Mouse (Mus musculus) intestine, postnatal 0 days (tissue): ENCODE measurements around the gene Hjurp. TPM values are rescaled to one million over a fixed set of nuclear protein-coding genes. Genes with fewer than 3 reads are reported as not detected.

Experiments used
- ATAC-seq: fragments of 200-750 bp; cut with Nextera tagmentation; 2 replicates; pipeline ENCODE4 v1.8.0; 2017; ENCODE audit warnings: mild to moderate bottlenecking, moderate TSS enrichment, moderate library complexity
- H3K27ac ChIP-seq: fragments of 300-500 bp; sonication (generic); 2 replicates; pipeline ENCODE4 v1.5.1; 2014; ENCODE audit warnings: mild to moderate bottlenecking, low read depth, low read length, moderate library complexity
- H3K27me3 ChIP-seq: fragments of 300-500 bp; sonication (generic); replicated peaks from 2 replicates; pipeline ENCODE4 v1.6.1; 2014; ENCODE audit warnings: low read length, mixed read lengths; ENCODE audit not compliant: control insufficient read depth, insufficient read depth
- H3K36me3 ChIP-seq: fragments of 300-500 bp; sonication (generic); 2 replicates; pipeline ENCODE4 v1.6.1; 2014; ENCODE audit warnings: mild to moderate bottlenecking, moderate library complexity; ENCODE audit not compliant: control insufficient read depth, insufficient read depth
- H3K4me1 ChIP-seq: fragments of 300-500 bp; sonication (generic); replicated peaks from 2 replicates; pipeline ENCODE4 v1.6.1; 2014; ENCODE audit warnings: antibody characterized with exemption, low read length, mixed read lengths; ENCODE audit not compliant: control insufficient read depth, insufficient read depth
- H3K4me2 ChIP-seq: fragments of 300-500 bp; sonication (generic); replicated peaks from 2 replicates; pipeline ENCODE4 v1.6.1; 2014; ENCODE audit warnings: low read depth, mild to moderate bottlenecking, moderate library complexity
- H3K4me3 ChIP-seq: fragments of 300-500 bp; sonication (generic); 2 replicates; pipeline ENCODE4 v1.5.1; 2014; ENCODE audit warnings: low read depth, low read length
- H3K9ac ChIP-seq: fragments of 300-500 bp; sonication (generic); 2 replicates; pipeline ENCODE4 v1.6.1; 2014; ENCODE audit warnings: mild to moderate bottlenecking, low read depth, low read length
- H3K9me3 ChIP-seq: fragments of 300-500 bp; sonication (generic); 2 replicates; pipeline ENCODE4 v1.6.1; 2016; ENCODE audit warnings: mixed run types; ENCODE audit not compliant: control insufficient read depth
- CTCF ChIP-seq: sonication (generic); IDR thresholded peaks from 2 replicates; pipeline ENCODE4 v1.5.1; 2016; ENCODE audit warnings: low read depth, mild to moderate bottlenecking, control low read depth, antibody characterized with exemption, moderate library complexity
- WGBS: fragments of 180-500 bp; shearing (Covaris S2); extraction: QIAGEN DNeasy Blood & Tissue Kit; methylation state at CpG from one replicate; pipeline ENCODE4 v1.1.7; 2014; 5-methylcytosine and 5-hydroxymethylcytosine counted together
- polyA plus RNA-seq: library from polyadenylated mRNA; unstranded; fragments of >200 nt; fragmentation: Nextera tagmentation; extraction: Ambion mirVana; gene quantifications from 2 replicates; pipeline ENCODE4 v1.2.1, GENCODE M21; 2015

Hjurp gene
- polyA plus RNA-seq, 1 experiment from 2014 or later: 29.1 TPM

- no peaks in the 10 kb centered on the region for H3K36me3 ChIP-seq
- 33% methylated on average over 5 of the region's 5 CpGs for WGBS
- peak; percentile 95 for TF ChIP-seq CTCF
- 0 out of 2 replicates have a peak, but pooled peaks cover 7% of the 10 kb centered on the region for H3K9me3 ChIP-seq
- peak overlapping the region; percentile 9; the same call in 1 of the 2 replicates for H3K27ac ChIP-seq
- H3K4me1 ChIP-seq: 0 out of 2 replicates have a peak, but pooled peaks cover 3% of the 10 kb centered on the region
- H3K27me3 ChIP-seq: no peaks in the 10 kb centered on the region
- peak; percentile 54; the same call in 1 of the 2 replicates for ATAC-seq
- H3K4me2 ChIP-seq: no peak overlapping the region
- H3K9ac ChIP-seq: no peak overlapping the region
- no peak overlapping the region for H3K4me3 ChIP-seq
Measured at GRCm38 (mm10) chr1:88287697-88287980, 10.2 kb upstream of the Hjurp start.

- no peak; the same call in 1 of the 2 replicates for ATAC-seq
- H3K36me3 ChIP-seq: no peaks in the 10 kb centered on the region
- 74% methylated on average over 13 of the region's 13 CpGs for WGBS
Measured at GRCm38 (mm10) chr1:88286887-88287696, 9.7 kb upstream of the Hjurp start.

DNA sequence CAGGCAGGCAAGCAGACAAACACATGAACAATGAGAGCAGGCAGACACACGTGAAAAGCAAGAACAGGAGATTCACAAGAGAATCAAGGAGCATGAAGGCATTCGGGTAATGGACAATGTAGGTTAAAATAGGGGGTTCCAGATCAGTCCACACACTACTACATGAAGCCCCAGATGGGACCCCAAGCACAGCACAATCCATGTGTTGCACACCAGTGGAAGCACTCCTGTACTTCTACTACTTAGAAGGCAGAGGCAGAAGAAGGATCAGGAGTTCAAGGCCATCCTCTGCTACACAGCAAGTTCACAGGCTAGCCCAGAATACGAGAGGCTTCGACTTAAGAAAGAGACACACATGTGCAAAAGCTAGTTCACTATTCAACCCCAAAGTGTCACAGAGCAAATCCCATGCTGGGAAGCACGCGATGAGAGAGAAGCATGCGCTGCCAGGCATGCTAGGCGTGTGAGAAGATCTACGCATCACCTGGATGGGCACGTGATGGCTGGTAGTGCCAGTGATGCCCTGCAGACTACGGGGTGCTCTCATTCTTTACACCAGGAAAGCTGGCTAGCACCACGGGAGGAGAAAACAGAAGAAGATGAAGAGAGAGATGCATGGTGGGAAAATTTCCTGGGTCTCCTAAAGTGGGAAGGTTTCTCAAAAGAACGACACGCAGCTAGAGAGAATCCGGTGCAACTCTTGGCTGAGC is 8.9 kb upstream of the Hjurp start:
- 0 out of 2 replicates have a peak, but pooled peaks cover 3% of the 10 kb centered on the region for H3K4me1 ChIP-seq
- no peaks in the 10 kb centered on the region for H3K27me3 ChIP-seq
- no peak overlapping the region for H3K9ac ChIP-seq
- 83% methylated on average over 15 of the region's 15 CpGs for WGBS
- no peak overlapping the region for H3K4me3 ChIP-seq
- H3K27ac ChIP-seq: no peak overlapping the region
- no peak for TF ChIP-seq CTCF
- H3K36me3 ChIP-seq: no peaks in the 10 kb centered on the region
- no peak for ATAC-seq
- H3K9me3 ChIP-seq: 0 out of 2 replicates have a peak, but pooled peaks cover 7% of the 10 kb centered on the region
- H3K4me2 ChIP-seq: no peak overlapping the region

More at GRCm38 (mm10) chr1:88286887-88287696, 9.7 kb upstream of the Hjurp start:
- no peak overlapping the region for H3K27ac ChIP-seq
- H3K4me1 ChIP-seq: 0 out of 2 replicates have a peak, but pooled peaks cover 3% of the 10 kb centered on the region
- H3K9ac ChIP-seq: no peak overlapping the region
- H3K4me3 ChIP-seq: no peak overlapping the region
- H3K27me3 ChIP-seq: no peaks in the 10 kb centered on the region
- H3K9me3 ChIP-seq: 0 out of 2 replicates have a peak, but pooled peaks cover 7% of the 10 kb centered on the region
- TF ChIP-seq CTCF: no peak
- no peak overlapping the region for H3K4me2 ChIP-seq

GRCm38 (mm10) chr1:88285652-88286051 is 8.2 kb upstream of the Hjurp start:
- no peak for ATAC-seq
- no peak overlapping the region for H3K4me2 ChIP-seq
- no peak overlapping the region for H3K4me3 ChIP-seq
- TF ChIP-seq CTCF: no peak
- H3K4me1 ChIP-seq: 0 out of 2 replicates have a peak, but pooled peaks cover 3% of the 10 kb centered on the region
- no peak overlapping the region for H3K9ac ChIP-seq
- no peak overlapping the region for H3K27ac ChIP-seq
- no peaks in the 10 kb centered on the region for H3K36me3 ChIP-seq
- no peaks in the 10 kb centered on the region for H3K27me3 ChIP-seq
- 0 out of 2 replicates have a peak, but pooled peaks cover 2% of the 10 kb centered on the region for H3K9me3 ChIP-seq
- 47% methylated on average over 5 of the region's 5 CpGs for WGBS

- Histone ChIP-seq H3K9me3 (0 out of 2 replicates have a peak, but pooled peaks cover 2% of the 10 kb centered on the region), H3K9ac (no peak overlapping the region), H3K4me2 (no peak overlapping the region), H3K27ac (no peak overlapping the region), H3K27me3 (no peaks in the 10 kb centered on the region), H3K36me3 (no peaks in the 10 kb centered on the region), H3K4me1 (0 out of 2 replicates have a peak, but pooled peaks cover 3% of the 10 kb centered on the region), H3K4me3 (no peak overlapping the region)
- WGBS: 66% methylated on average over 7 of the region's 7 CpGs
- no peak for TF ChIP-seq CTCF
- ATAC-seq: no peak
Measured at GRCm38 (mm10) chr1:88284946-88285320, 7.5 kb upstream of the Hjurp start.
